Mouse (Mus musculus): Measurements from ENCODE around the gene Uncx. TPM values are rescaled to one million over a fixed set of nuclear protein-coding genes. Genes with fewer than 3 reads are reported as not detected.
A peak's percentile ranks its signal among the peaks of the same experiment; 100 is the strongest.

Gene Uncx
- total RNA-seq, 4 experiments from 2014 or later: not detected

DNA sequence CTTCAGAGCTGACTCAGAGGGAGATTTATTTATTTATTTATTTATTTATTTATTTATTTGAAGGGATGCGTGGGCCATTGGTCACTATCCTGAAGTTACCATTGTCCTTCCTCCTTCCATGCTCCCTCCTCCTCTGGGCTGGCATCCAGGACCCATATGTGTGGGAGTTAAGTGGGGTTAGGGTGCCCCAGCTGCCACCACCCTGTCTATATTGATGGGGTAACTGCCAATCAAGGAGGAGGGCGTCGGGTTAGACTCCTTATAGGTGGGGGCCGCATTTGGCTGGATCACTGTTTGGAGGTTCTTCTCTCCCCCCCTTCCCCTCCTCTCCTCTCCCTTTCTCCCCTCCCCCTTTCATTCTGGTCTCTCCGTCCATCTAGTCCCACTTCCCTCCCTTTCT, 738 bp upstream of the Uncx start:
- no peak for DNase-seq (ENCODE audit: low spot score)

DNA sequence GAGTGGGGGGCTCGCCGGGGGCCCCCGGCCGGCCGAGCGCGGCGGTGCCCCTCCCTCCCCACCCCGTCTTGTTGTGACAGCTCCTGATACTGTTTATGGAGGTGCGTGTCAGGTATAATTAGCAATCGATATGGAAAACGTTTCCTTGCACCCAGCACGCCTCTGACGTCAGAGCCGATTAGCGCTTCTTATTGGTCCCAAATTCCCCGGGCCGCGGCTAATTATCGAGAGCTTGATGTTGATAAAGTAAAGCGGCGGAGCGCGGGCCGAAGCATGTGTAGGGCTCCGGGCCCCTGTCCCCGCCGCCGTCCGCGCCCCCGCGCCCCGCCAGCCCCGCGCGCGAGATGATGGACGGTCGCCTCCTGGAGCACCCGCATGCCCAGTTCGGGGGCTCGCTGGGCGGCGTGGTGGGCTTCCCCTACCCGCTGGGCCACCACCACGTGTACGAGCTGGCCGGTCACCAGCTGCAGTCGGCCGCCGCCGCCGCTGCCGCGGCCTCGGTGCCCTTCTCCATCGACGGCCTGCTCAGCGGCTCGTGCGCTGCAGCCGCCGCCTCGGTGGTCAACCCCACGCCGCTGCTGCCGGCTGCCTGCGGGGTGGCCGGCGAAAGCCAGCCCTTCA, 466 bp downstream of the Uncx start:
- DNase-seq (ENCODE audit: low spot score): no peak

GRCm38 (mm10) chr5:139544271-139545135, 1.2 kb downstream of the Uncx start:
- DNase-seq (ENCODE audit: low spot score): no peak

GRCm38 (mm10) chr5:139545221-139545620, 1.9 kb downstream of the Uncx start:
- DNase-seq (ENCODE audit: low spot score): no peak

DNA sequence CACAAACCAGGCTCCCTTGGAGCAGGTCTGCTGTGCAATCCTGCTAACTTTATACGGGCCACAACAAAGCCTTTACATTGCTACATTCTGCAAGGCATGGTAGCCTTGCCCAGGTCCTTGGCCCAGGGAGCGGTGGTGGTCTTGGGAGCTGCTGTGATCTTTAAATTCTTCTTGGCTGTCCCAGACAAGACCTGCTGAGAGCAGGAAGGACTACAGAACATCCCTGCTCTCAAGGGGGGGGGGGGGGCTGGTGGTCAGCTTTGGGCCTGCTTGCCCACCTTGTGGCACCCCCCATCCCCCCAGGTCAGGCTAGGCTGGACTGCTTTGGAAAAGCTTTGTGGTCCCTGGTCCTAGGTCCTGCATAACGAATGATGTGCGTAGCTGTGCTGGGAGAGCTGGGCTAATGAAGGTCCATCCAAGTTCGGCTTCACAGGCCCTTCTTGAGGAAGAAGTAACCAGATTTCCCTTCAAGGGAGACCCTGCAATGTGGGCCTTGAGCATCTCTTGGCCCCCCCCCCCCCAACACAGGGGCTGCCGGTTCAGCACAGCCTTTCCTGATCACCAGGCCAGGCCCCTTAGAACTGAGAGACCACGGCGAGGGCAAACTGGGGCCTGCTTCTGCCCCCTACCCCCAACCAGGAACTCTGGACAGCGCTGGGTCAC, 2.5 kb downstream of the Uncx start:
- no peak for DNase-seq (ENCODE audit: low spot score)

- DNase-seq (ENCODE audit: low spot score): no peak
Observed at GRCm38 (mm10) chr5:139546336-139546770, 3.1 kb downstream of the Uncx start.

- DNase-seq (ENCODE audit: low spot score): no peak
Observed at GRCm38 (mm10) chr5:139546771-139547420, 3.6 kb downstream of the Uncx start.

DNA sequence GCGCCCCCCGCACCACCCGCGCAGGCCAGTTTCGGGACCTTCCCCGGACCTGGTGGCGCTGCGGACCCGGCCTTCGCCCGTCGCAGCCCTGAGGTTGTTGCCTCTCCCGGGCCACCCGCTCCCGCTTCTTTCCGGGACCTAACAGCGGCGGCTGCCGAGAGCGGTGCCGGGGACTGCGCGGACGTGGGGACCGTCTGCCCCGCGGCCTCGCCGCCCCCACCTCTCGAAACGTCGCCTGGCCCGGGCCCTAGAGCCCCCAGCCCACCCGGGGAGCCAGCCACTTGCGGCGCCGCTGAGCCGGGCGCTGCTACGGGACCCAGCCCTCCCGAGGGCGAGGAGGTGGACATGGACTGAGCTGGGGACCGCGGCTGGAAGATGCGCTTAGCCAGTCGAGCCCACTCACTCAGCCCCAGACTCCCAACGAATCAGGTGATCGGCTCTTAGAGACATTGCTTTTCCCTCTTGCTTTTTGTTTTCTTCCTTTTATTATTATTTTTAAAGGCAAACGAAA, 4.2 kb downstream of the Uncx start:
- DNase-seq (ENCODE audit: low spot score): no peak

DNA sequence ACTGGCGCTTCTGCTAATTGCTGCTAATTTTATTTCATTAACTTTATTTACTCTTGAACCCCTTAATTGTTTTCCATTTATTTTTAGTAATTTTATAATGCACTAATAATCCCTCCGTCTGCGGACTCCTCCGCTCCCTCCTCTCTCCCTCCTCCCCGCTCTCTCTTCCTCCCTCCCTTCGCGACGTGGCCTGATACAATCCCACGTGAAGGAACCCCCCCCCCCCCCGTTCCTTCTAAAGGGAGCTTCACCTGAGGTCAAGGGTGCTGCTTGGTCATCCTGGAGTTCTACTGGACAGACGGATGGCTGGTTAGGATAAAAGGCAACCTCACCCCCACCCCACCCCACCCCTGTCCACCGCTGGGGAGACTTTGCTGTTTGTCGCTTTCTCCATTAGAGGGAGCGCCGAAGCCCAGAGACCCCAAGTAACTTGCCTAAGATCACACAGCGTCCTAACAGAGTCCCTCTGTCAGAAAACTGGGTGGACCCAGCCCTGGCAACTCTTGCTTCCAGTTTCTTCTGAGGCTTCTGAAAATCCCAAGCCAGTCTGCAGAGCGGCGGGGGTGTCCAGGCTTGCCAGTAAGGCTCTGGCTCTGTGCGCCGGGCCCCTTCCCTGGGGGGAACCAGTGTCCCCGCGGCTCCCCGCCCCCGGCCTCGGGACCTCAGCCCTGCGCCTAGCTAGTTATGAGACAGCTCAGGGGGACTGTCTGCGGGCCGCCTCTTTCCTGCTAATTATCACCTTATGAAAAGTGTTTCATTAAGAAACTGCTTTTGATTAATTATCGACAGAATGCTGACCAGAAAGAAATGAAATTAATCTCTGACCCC, 10.4 kb downstream of the Uncx start:
- DNase-seq (ENCODE audit: low spot score): no peak

DNA sequence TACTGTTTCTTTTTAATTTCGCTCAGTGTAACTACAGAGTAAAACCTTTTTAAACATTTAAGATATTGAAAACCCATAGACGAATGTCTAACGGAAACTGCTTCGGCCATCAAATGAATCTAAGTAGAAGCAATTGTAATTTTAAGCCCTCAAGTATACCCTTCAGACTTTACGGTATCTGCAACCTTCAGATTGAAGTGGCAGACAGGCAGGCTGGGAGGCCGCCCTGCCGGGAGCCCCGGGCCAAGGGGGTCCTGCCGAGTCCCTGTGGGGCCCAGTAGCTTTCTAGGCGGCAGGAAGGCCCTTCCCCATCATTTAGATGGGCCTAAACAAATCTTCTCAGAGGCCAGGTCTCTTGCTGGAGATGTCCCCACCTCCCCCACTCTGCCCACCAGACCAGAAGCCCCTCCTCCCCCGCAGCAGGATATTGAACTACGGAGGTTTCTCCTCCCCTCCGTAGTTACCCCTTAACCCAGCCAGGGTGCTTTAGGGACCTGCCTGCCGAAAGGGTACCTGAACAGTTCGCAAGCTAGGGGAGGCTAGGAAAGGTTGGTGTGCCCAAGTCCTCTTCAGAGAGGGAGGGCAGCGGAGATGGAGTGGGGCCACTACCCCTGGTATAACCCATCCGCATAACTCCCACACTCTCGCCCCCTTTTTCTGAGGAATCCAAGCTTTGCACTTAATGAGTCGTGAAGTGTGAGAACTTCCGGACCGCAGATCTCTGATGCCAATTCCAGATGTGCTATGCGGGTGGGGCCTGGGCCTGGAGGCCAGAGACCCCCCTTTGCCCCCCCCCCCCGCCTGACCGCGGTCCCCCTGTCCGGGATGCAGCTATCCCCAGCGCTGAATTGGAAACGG, 11.4 kb downstream of the Uncx start:
- DNase-seq (ENCODE audit: low spot score): no peak

DNA sequence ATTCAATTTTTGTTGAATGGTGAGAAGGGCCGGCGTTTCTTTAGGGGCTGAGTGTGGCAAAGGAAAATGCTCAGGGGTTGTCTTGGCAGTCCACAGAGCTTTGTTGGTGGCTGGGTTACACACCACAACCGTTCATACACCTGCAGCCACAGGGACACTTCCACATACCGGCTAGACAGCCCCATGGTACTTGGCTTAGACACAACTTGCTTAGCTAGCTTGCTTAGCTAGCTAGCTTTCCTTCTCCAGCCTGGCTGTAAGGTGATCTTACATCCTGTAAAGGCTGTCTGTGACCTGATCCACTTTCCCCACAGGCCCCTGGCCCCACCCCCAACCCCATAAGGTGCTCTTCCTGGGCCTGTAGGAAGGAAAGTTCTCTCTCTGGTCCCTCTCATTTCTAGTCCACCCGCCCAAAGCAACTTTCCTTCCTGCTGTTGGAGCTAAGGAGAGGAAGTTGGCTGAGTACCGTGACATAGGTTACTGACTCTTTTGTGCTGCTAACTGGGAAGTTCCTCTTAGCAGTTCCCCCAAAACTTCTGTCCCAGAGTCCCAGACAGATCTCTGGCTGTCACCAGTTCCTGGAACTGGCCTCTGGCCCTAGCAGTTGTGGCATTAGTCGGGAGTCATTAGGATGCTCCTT, 12.3 kb downstream of the Uncx start:
- no peak for DNase-seq (ENCODE audit: low spot score)

DNA sequence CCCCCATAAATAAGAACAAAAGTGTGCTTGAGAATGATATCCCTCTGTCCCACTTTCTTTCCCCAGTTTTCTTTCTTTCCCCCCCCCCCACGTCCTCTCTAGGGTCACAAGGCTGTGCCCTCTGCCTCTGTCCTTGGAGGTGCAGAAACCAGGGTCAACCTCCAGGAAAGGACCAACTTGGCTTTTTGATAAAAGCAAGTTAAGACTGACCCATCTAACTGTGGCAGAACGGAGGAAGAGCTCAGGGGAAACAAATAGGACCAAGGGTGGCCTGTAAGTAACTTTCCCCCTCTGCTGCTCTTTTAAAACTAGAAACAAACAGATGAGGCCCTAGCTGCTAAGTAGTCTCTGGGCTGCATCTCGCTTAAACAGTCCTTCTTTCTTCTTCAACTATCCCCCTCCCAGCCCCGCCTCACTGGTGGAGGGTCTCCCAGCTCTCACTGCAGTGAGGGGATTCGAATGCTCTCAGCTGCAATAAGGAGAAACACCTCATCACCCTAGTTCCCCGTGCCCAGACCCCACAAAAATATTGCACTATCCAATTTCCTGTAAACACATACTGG, 12.9 kb downstream of the Uncx start:
- DNase-seq (ENCODE audit: low spot score): no peak

DNA sequence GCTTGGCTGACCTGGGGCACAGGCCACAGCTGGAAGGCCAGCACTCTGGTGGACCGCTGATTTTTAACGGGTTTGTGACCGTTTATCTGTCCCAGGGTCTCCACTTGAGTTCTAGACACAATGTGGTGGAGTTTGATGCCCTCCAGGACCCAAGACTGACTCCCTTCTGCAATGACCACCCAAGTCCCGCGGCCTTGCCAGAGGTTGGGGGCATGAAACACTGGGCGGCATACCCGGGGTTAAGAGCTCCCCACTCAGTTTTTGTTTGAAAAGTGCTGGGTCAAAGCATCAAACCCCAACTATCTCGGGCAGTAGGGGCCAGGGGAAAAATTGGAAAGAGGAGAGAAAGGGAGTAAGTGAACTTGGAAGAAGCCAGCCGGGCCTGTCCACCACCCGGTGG, 13.8 kb downstream of the Uncx start:
- DNase-seq (ENCODE audit: low spot score): no peak

DNA sequence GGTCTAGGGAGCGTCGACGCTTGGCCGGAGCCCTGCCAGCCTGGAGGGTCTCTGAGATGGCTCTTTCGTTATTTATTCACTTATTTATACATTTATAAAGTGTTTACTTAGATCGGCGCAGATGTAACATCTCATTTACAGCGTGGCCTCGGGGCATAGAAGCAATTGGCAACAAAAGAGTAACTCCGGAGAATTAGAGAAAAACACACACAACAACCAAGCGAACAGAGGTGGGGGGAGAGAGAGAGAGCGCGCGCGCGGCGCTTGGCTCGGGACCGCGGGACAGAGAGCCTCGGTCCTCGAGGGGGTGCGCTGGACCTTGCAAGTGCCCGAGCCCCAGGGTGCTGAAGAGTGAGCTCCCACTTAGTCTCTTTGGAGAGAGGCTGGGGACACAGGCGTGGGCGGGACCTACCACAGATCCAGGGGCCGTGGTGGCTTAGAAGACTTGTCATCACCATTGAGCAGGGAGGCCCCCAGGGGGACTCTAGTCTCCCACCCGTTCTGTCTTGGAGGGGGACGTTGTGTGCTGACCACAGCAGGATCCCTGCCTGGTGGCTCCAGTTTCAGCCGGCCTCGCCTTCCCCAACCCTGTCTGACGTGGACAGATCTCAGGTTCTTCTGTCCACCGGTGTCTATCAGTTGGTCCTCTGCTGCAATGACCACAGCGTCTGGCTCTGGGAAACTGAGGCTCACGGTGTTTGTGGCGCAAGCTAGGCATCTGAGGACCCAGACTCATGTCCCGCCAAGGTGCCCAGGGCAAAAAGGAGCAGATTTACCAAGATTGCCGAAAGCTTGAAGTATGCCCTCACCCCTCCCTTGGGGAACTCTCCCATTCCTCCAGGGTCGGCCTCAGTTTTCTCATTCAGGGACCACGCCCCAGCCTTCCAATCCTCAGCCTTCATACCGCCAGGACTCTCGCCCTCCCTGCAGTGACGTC, 14.5 kb downstream of the Uncx start:
- DNase-seq (ENCODE audit: low spot score): no peak

DNA sequence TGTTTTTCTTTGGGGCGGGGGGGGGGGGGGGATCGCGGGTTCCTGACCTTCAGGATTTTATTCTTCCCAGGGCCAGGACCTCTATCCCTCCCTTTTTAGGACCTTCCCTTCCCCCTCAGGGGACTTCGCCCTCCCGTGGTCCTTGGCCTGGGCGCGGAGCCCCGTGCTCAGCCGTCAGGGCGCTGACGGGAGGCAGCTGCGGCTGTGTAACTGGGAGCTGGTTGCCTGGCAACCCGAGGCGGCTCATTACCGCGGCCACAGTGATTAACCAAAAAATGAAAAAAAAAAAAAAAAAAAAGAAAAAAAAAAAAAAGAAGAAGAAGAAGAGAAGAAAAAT, 15.1 kb downstream of the Uncx start:
- peak; percentile 31 for DNase-seq (ENCODE audit: low spot score)

- DNase-seq (ENCODE audit: low spot score): no peak
Observed at GRCm38 (mm10) chr5:139558917-139559660, 15.8 kb downstream of the Uncx start.

- DNase-seq (ENCODE audit: low spot score): no peak
Observed at GRCm38 (mm10) chr5:139559782-139560181, 16.5 kb downstream of the Uncx start.

All from heart, adult 8-10 months (tissue).